Mouse (Mus musculus): ENCODE data around the gene Dars.

DNA sequence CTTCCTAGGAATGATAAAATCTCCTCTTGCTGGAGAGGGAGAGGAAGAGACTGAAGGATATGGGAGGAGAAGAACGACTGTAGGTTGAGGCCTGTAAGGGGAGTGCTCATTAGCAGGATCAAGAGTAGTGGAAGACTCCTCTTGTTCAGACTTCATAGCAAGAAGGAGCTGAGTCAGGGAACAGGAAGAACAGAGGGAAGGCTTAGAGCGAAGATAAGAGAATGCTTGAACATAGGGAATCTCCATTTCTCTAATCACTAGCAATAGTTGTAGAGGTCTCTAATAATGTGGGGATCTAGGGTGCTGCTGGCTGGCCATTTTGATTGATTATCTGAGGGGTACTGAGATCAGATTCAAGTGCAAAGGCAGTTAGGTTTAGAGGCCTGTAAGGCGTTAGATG is 7.8 kb upstream of the Dars start:
- TF ChIP-seq CTCF (IDR thresholded peaks at IDR 0.05; ENCODE audit: low read depth) (no peak), EP300 (IDR thresholded peaks at IDR 0.05; ENCODE audit: low read depth) (no peak)
